Mouse (Mus musculus) regulatory T cell (primary cell): ENCODE measurements around the gene Ptbp3.

Experiments used
- in situ Hi-C: fragments of 300-600 bp; cut with MboI, MseI; formaldehyde crosslinking; loops from one replicate; pipeline ENCODE4 v1.15.1; 2025; ENCODE audit warnings: high pct_unique_total_duplicates

Gene Ptbp3

GRCm38 (mm10) chr4:59439041-59439440 is 110.1 kb downstream of the Ptbp3 start:
- in situ Hi-C loops = no loop called here

- in situ Hi-C loops = no loop called here
Observed at GRCm38 (mm10) chr4:59437990-59438854, 110.9 kb downstream of the Ptbp3 start, which contains the start of gene Susd1. Gene Susd1, minus strand, starts transcription at chr4:59438633.

GRCm38 (mm10) chr4:59435951-59436350 is 113.2 kb downstream of the Ptbp3 start:
- in situ Hi-C loops = no loop called here

GRCm38 (mm10) chr4:59434039-59434438 is 115.1 kb downstream of the Ptbp3 start:
- in situ Hi-C loops = no loop called here

- in situ Hi-C loops = no loop called here
Observed at GRCm38 (mm10) chr4:59429128-59429527, 120.0 kb downstream of the Ptbp3 start.

GRCm38 (mm10) chr4:59426429-59426828 is 122.7 kb downstream of the Ptbp3 start:
- in situ Hi-C loops = no loop called here

- in situ Hi-C loops = no loop called here
Observed at GRCm38 (mm10) chr4:59422808-59423207, 126.4 kb downstream of the Ptbp3 start.

- in situ Hi-C loops = no loop called here
Observed at GRCm38 (mm10) chr4:59422025-59422783, 127.0 kb downstream of the Ptbp3 start.
